Mouse (Mus musculus): Measurements from ENCODE around the gene Spata17.

The Spata17 gene

GRCm38 (mm10) chr1:187215181-187216116, at the start of gene Spata17, which contains the start of gene Gpatch2:
Gene Spata17, minus strand, starts transcription at chr1:187215465.
Gene Gpatch2, plus strand, starts transcription at chr1:187215508.
- DNase-seq (ENCODE audit: low spot score) = peak; percentile 84

- no peak for DNase-seq (ENCODE audit: low spot score)
Observed at GRCm38 (mm10) chr1:187258756-187259155, 43.5 kb upstream of the Spata17 start.

- DNase-seq (ENCODE audit: low spot score) = no peak
Observed at GRCm38 (mm10) chr1:187250741-187251262, 35.5 kb upstream of the Spata17 start.

- DNase-seq (ENCODE audit: low spot score) = no peak
Observed at GRCm38 (mm10) chr1:187244734-187245133, 29.5 kb upstream of the Spata17 start.

- DNase-seq (ENCODE audit: low spot score) = no peak
Observed at GRCm38 (mm10) chr1:187241329-187241728, 26.1 kb upstream of the Spata17 start.

- no peak for DNase-seq (ENCODE audit: low spot score)
Observed at GRCm38 (mm10) chr1:187240304-187240703, 25.0 kb upstream of the Spata17 start.

- no peak for DNase-seq (ENCODE audit: low spot score)
Observed at GRCm38 (mm10) chr1:187238061-187238460, 22.8 kb upstream of the Spata17 start.

- no peak for DNase-seq (ENCODE audit: low spot score)
Observed at GRCm38 (mm10) chr1:187236296-187236695, 21.0 kb upstream of the Spata17 start.

GRCm38 (mm10) chr1:187235161-187235560, 19.9 kb upstream of the Spata17 start:
- no peak for DNase-seq (ENCODE audit: low spot score)

- no peak for DNase-seq (ENCODE audit: low spot score)
Observed at GRCm38 (mm10) chr1:187232996-187233615, 17.8 kb upstream of the Spata17 start.

GRCm38 (mm10) chr1:187232196-187232955, 17.1 kb upstream of the Spata17 start:
- DNase-seq (ENCODE audit: low spot score) = no peak

- DNase-seq (ENCODE audit: low spot score) = no peak
Observed at GRCm38 (mm10) chr1:187230255-187230654, 15.0 kb upstream of the Spata17 start.

GRCm38 (mm10) chr1:187228414-187229146, 13.3 kb upstream of the Spata17 start:
- DNase-seq (ENCODE audit: low spot score) = no peak

- no peak for DNase-seq (ENCODE audit: low spot score)
Observed at GRCm38 (mm10) chr1:187226328-187227025, 11.2 kb upstream of the Spata17 start.

GRCm38 (mm10) chr1:187220756-187221155, 5.5 kb upstream of the Spata17 start:
- DNase-seq (ENCODE audit: low spot score) = no peak

GRCm38 (mm10) chr1:187216620-187217410, 1.6 kb upstream of the Spata17 start:
- DNase-seq (ENCODE audit: low spot score) = no peak

GRCm38 (mm10) chr1:187210736-187211135, 4.5 kb downstream of the Spata17 start:
- DNase-seq (ENCODE audit: low spot score) = no peak

GRCm38 (mm10) chr1:187209496-187209895, 5.8 kb downstream of the Spata17 start:
- DNase-seq (ENCODE audit: low spot score) = no peak

- DNase-seq (ENCODE audit: low spot score) = no peak
Observed at GRCm38 (mm10) chr1:187205506-187205905, 9.8 kb downstream of the Spata17 start.

GRCm38 (mm10) chr1:187178546-187178945, 36.7 kb downstream of the Spata17 start:
- no peak for DNase-seq (ENCODE audit: low spot score)

All from testis, postnatal 10 days (tissue).